Mouse (Mus musculus) spleen, postnatal 36 days (tissue): ENCODE measurements around the gene Tln2.

Source experiments
- DNase-seq, 2 experiments: peaks; one replicate each; pipeline ENCODE4 v3.0.0; 2022; ENCODE audit warnings: low spot score in 2 of 2, mixed read lengths in 1 of 2

Tln2 gene

DNA sequence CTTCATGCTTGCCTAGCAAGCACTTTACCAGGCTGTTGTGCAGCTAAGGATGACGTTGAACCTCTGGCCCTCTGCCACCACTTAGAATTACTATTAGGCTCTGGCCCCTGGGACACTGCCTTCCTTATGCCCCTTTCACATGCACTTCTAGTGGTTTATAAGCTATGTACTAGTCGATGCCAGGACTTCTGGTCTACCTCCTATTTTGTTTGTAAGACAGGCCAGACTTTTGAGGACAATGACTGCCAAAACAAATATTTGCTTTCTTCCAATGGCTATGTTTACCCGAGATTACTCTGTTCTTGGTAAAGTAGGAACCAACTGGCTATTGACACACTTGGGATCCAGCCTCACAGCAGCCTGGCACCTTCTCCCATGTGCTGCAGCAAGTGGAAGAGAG, 82.1 kb downstream of the Tln2 start:
- no peak for DNase-seq

DNA sequence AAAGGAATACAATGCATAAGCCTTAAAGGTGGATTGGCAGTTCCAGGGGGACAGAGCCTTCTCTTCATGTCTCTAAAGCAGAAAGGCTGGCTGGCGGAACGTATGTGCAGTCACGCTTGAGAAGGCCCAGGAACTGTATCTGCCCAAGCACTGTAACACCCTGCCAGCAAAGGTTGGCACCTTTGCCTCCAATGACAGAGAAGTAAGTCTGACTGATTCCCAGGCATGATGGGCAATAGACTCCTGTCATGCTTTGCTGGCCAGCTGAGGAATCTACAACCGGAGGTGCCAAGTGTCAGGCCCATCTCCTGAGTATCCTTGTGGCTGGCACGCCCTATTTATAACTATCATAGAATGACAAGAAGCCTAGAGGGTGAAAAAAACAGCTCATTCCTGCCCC, 83.3 kb downstream of the Tln2 start:
- DNase-seq = no peak

DNA sequence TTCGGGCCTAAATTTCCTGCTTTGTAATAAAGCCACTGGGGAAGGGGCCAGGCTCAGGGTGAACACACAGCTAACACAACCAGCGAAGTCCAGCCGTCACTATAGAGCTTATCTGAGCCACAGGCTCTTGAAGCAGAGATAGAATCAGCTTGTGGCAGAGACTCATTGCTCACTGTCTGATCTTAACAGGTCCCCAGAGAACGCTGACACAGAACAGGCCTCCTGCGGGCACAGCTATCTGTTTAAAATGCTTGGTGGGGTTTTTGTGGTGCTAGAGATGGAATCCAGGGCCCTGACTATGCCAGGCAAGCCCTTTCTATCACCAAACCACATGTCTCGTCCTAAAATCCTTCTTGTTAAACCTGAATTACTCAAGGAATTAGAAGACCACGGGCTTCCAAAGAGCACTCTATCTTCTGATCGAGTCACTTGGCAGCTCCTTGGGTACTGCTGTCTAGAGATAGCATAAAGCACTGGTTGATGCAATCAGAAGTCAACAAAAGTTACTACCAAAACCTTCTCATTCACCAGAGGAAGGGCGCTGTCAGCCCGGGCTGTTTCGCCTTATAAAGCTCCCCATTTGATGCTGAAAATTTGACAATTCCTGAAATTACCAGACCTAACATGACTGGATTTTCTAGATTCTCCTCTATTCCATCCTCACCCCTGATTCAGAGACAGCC, 95.9 kb downstream of the Tln2 start:
- DNase-seq = no peak

- no peak for DNase-seq
Measured at GRCm38 (mm10) chr9:67441484-67441883, 118.0 kb downstream of the Tln2 start.

DNA sequence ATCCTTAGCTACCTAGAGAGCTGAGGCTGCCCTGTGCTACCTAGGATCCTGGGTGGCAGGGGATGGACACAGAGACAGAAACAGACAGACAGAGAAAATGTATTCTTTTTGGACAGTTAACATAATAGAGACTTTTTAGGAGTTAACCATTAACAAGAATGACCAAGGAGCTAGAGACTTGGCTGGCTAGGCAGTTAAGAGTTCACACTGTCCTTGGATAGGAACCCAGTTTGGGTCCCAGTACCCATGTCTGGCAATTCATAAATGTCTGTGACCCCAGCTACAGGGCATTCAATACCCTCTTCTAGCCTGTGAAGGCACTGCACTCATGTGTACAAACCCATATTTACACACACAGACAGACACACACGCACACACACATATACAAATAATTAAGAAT, 122.0 kb downstream of the Tln2 start:
- no peak for DNase-seq

DNA sequence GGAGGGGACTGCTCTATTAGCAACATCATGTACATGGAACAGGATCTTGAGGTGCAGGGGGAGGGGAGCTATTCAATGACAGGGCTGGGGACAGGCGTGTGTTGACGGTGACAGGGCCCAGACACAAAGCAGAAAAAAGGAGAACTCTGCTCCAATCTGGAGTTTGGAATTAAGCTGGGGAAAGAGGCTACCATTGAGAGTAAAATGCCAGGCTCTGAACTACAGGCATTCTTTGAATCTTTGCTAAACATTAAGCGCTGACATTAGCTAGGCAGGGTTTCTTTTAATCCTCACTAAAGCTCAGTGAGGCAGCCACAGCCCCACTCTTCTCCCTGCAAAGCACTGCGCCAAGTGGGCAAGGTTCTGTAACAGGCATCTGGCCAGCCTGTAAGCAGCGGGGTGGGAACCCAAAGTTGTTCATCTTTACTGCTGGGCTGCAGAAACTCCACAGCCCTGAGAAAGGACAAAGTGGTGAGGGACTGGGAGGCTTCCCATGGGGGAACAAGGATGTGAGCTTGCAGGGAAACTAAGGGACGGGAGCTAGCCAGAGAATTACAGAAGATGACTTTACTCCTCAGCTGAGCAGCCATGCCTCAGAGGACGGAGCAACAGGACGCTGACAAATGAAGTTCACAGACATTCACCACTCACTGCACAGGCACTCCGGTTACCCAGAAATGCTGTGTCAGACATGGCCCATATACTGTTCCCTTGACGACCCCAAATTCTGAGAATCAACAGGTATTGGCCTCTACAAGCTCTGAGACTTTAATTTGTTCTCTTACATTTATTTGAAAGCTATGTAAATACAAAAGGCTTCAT, 124.0 kb downstream of the Tln2 start:
- no peak for DNase-seq

GRCm38 (mm10) chr9:67429199-67429892, 130.2 kb downstream of the Tln2 start:
- no peak for DNase-seq

GRCm38 (mm10) chr9:67428306-67429047, 131.0 kb downstream of the Tln2 start:
- no peak for DNase-seq

GRCm38 (mm10) chr9:67426304-67426703, 133.2 kb downstream of the Tln2 start:
- DNase-seq = no peak

GRCm38 (mm10) chr9:67424110-67424509, 135.4 kb downstream of the Tln2 start:
- no peak for DNase-seq

DNA sequence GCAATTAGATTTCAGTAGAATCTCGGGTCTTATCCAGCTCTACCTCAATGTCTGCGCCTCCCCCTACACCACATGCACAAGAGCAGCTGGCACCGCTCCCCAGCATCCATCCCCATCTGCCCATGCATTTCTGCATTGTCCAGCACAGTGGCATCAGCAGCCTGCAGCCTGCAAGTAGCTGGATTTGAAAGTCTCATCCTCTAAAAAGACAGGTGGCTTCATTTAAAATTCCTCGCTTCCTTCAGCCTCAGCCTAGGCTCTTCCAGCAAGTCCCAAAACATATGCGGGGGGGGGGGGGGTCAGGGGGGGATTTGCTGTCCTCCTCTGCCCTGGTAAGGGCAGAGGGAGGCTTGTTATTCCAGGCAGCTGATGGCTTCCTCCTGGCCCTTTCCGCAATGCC, 141.4 kb downstream of the Tln2 start:
- no peak for DNase-seq

- DNase-seq = no peak
Measured at GRCm38 (mm10) chr9:67410667-67411066, 148.8 kb downstream of the Tln2 start.

DNA sequence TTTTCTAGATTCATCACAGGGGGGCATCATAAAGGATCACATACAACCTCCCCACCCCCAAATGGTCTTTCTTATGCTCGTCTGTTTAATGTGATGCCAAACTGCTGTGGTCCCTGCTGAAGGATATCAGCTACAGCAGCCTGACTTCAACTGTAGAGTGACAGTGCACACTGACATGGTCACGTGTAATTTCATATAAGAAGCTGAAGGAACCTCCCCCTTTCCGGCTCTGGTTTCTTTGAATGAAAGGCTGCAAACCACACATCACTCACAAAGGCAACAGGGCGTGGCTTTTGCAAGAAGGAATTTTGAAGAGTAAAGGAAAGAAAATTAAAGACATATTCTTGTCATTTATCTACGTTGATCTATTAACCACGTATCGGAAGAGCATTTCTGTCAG, 154.8 kb downstream of the Tln2 start:
- no peak for DNase-seq

GRCm38 (mm10) chr9:67399563-67399962, 159.9 kb downstream of the Tln2 start:
- no peak for DNase-seq

- DNase-seq = no peak
Measured at GRCm38 (mm10) chr9:67397756-67398155, 161.7 kb downstream of the Tln2 start.

GRCm38 (mm10) chr9:67396446-67396845, 163.1 kb downstream of the Tln2 start:
- no peak for DNase-seq

- DNase-seq = no peak
Measured at GRCm38 (mm10) chr9:67384028-67384590, 175.4 kb downstream of the Tln2 start.

GRCm38 (mm10) chr9:67380095-67380494, 179.4 kb downstream of the Tln2 start:
- no peak for DNase-seq

DNA sequence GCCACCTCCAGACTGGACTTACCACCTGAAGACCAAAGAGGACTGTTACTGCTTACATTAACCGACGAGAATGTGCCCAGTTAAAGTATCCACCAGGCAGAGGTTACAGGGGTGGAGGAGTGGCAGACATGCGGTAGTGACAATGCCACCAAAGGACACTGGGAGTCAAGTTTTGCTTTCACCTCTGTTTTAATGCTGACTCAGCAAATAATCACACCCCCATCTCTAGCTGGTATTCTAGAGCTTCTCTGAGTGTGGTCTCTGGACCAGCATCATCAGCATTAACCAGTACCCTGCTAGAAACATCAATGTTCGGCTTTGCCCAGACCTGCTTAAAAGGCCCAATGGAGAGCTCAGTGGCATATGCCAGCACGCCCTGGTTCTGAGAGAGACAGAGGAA, 180.7 kb downstream of the Tln2 start:
- no peak for DNase-seq

GRCm38 (mm10) chr9:67368078-67368477, 191.4 kb downstream of the Tln2 start:
- DNase-seq = no peak

GRCm38 (mm10) chr9:67362511-67362910, 197.0 kb downstream of the Tln2 start:
- no peak for DNase-seq

GRCm38 (mm10) chr9:67362053-67362452, 197.4 kb downstream of the Tln2 start:
- no peak for DNase-seq
